Mouse (Mus musculus) testis, postnatal 10 days (tissue): ENCODE results near the gene BC049715.
"Not testable (repeated sequence)": the region's sequence is repeated elsewhere in the genome, so short reads cannot be mapped to it uniquely, and the experiment has no call there.

Experiments
- DNase-seq: peaks from one replicate; pipeline ENCODE4 v3.0.0; 2021; ENCODE audit warnings: low spot score

BC049715 gene

DNA sequence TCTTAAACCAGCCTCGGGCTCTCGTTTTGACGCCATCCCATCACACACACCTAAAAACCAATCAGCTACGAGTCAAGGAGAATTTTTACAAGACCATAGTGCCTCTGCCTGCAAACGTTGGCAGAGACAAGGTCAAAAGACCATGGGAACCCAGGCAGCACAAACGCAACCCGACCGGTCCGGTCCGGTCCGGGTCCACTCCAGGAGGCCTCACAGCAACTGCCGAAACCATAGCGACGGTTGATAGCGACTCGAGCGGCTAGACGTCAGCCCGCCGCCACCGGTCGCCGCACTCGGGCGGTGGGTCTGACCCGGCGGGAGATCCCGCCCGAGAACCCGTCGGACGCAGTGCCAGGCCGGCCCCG lies at the start of gene BC049715:
BC049715 (plus strand) TSS at position 111 of the 365 bp plus-strand sequence.
- no peak for DNase-seq

DNA sequence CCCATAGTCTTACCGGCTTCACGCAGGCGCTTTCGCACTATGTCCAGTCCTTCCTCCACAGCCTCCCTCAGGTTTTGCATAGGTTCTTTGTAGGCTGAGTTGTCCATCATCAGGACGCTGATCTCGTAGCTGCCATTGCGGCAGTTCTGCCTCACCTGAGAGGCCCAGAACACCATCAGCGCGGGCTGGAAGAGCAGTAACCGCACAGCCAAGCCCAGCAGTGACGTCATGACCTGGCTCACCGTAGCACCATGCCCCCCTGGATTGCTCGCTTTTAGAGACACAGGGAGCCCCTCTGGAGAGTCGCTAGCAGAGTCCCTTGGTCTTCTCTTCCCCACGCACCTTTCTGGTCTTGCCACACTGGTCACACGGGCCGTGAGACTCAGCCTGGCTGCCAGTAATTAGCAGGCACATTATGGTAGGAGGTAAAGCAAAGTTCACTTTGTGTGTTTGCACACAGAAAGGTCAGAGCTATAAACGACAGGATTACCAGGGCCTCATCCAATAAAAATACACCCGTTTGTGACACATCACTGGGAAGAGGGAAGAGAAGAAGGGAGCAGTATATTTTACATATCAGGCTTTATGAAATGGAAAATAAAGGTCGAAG lies 45.9 kb upstream of the BC049715 start, which contains the start of gene Gucy2c:
Gucy2c (minus strand) TSS at position 389 of the 610 bp plus-strand sequence.
- no peak for DNase-seq

DNA sequence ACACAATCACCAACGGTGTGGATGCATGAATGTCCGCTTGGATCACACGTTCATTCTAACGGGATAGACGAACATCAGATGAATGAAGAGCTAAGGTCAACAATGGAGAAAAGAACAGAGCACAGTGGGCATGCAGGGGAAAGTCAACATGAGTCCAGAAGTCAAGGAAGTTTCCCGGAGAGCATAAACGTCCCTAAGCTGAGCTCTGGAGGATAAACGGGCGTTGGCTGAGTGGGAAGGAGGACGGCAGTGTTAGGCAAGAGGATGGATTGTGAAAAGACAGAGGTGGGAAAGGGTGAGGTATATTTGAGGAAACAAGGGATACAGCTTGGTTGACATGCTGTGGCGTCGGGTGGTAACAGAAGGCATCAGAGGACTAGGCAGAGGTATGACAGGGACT lies 45.3 kb upstream of the BC049715 start:
- no peak for DNase-seq

DNA sequence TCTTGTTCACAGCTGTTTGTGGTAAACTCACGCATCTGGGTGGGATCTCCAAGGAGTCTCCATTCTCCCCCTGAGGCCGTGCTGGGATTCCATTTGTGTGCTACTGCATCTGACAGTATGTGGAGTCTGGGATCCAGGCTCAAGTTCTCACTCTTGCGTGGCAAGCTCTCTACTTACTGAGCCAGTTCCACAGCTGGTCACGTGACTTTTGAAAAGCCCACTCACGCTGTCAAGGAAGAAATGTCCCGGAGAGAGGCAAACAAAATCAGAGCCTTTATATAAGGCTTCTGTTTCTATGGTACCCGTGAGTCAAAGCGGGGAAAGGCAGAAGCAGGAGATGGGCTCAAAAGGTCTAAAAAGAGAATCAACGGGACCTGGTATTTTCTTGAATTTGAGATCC lies 44.7 kb upstream of the BC049715 start:
- no peak for DNase-seq

DNA sequence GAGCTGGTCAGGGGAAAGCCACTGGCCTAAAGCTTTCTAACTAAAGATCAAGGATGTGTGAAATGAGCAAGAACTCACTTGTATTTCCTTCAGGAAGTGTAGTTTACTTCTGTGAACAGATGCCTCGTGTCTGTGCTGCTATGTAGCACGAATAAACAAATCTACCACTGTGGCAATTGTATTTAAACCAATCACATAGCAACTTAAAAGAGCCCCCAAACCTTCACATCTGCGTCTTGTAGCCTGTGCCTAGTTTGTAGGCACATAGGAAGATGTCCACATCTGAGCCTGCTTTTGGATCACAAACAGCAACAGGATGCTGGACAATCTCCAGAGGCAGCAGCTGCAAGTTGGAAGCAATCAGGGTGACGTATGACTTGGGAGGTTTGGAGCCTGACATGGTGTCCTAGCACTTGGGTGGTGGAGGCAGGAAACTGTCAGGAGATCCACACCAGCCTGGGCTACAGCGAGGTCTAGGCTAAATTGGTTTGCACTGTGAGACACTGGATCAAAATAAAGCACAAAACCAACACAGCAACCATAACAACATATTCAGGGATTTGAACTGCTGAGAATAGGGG lies 37.9 kb upstream of the BC049715 start:
- DNase-seq: no peak

DNA sequence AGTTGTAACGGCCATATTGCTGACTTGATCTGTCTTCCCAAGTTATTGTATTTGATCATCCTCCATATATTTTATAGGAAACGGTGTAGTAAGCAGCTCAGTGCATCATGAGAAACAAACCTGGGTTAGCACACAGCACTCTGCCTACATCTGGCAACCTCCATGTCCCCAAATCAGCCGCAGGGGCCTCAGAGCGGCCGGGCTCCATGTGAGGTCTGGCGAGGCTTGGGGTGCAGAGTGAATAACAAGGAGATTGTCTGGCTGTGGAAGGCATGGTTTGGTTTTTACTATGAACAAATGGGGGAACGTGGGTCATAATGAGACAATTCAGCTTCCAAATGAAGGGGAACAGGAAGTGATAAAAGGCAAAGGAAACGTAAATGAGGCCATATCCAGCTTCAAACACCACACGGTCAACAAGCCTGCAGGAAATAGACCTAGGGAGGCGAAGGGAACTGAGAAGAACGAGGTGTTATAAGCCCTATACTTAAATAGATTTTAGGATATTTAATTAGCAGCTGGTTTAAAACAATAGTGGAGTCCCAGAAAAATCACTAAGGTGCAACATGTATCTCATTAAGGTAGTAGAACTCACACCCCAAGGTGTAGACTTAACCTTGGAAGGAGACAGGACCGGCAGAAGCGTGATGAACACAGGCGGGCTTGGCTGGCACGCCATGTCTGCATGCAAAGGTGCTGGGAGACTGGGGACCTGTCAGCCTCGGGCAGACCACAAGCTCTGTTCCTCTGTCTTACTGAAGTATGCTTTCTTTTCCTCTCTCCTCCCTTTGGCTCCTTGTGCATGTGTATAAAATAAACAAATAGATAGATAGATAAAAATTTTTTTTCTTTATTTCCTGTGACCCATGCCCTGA lies 34.3 kb upstream of the BC049715 start:
- no peak for DNase-seq

DNA sequence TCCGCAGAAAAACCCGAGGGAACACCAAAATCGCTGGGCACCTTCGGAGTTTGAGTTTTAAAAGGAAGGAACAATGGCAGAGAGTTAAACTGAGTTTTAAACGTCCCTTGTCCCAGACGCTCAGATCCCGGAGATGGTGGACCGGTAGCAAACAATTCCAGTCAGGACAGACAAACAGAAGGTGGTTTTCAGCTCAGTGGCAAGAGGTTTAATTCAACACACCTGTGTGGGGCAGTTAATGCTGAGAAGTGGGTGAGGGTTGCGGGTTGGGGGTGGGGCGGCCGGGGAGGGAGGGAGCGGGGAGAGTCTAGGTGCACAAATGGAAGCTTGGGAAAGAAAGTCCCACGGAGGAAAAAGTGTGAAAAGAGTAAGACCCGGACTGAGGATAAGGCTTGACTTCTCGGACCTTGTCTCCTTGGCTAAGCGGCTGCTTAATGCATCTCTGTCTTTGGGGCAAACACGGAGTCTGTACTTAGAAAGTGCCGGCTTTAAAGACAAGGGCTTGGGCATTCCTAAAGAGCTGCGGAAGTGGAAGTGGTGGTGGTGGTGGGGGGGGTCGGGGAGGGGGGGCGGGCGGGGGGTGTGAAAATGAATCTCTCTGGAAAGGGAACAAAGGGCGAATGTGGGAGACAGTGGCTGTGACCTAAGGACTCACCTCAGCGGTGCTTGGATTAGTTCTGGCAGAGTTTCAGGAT lies 33.4 kb upstream of the BC049715 start:
- DNase-seq: no peak

DNA sequence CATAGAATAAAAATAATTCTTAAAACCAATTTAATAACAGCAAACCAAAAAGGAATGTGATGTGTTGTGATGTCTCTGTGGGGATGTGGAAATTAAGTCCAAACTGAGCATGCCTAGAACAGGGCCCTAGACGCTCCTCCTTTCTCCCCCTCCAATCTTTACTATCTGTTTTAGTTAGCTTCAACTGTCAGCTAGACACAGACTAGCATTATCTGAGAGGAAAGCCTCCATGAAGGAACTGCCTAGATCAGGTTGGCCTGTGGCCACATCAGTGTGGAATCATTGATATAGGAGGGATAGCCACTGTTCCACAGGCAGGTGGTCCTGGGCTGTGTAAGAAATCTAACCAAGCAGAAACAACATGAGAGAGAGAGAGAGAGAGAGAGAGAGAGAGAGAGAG lies 32.3 kb upstream of the BC049715 start:
- no peak for DNase-seq

DNA sequence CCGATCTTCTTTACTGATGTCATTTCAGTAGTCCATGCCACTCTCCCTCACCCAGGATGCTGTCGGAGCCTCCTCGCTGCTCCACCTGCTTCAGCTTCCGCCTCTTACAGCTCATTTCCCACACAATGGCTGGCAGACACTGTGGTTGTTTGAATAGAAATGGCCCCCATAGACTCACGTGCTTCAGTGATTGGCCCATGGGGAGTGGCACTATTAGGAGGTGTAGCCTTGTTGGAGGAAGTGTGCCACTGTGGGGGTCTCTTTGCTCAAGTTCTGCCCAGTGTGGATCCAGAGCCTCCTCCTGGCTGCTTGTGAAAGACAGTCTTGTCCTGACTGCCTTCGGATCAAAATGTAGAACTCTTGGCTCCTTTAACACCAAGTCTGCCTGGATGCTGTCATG lies 31.6 kb upstream of the BC049715 start:
- no peak for DNase-seq

DNA sequence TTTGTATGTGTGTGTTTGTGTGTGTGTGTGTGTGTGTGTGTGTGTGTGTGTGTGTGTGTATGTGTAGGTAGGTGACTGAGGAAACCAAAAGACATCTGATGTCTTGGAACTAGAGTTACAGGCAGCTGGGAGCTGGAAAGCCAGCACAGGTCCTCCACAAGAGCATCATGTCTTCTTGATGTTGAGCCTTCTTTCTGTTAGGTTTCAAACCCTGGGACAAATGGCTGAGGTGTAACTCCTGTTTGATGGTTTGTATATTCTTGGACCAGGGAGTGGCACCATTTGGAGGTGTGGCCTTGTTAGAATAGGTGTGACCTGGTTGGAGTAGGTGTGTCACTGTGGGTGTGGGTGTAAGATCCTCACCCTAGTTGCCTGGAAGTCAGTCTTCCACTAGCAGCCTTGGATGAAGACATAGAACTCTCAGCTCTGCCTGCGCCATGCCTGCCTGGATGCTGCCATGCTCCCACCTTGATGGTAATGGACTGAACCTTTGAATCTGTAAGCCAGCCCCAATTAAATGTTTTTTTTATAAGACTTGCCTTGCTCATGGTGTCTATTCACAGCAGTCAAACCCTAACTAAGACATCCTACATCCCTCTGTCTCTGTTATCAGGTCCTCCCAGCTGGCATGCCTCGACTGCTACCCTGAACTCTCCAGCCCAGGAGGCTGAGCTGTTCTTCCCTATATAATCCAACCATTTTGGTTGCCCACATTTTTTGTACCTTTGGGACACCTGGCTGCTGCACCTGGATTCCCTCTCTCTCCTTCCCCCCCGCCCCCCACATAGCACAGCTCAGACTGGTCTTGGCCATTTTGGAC lies 29.3 kb upstream of the BC049715 start:
- not testable (repeated sequence) for DNase-seq

DNA sequence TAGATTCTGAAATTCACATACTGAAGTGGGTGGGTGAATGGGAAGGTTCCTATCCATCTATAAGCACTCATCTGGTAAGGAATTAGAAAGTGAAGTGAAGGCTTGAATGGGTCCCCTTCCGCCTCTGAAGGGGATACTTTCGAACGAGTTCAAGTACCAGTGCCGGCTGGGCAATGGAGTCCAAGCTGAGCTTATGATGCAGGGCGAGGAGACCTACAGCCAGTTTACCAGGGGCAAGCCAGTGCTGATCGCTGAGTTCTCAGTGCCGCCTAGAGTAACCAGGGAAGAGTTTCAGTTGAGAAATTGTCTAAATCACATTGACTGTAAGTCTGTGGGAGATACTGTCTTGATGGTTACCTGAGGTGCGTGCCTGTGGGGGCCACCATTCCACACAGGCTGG lies 26.7 kb upstream of the BC049715 start:
- no peak for DNase-seq

DNA sequence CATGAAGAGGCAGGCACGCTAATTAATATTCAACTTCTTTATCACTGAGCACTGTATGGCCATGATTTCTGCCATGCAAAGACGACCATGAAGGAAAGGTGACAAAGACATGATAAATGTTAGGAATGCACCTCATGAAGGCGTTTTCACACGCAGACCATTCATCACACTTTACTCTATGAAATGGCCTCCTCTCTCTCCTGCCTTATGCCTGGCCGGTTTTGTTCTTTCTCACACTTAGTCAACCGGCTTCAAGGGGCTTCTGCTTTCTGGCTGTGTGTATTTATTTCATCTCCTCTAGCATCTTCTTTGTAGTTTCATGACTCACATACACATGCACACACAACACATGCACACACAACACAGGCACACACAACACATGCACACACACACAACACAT lies 26.2 kb upstream of the BC049715 start:
- DNase-seq: no peak

DNA sequence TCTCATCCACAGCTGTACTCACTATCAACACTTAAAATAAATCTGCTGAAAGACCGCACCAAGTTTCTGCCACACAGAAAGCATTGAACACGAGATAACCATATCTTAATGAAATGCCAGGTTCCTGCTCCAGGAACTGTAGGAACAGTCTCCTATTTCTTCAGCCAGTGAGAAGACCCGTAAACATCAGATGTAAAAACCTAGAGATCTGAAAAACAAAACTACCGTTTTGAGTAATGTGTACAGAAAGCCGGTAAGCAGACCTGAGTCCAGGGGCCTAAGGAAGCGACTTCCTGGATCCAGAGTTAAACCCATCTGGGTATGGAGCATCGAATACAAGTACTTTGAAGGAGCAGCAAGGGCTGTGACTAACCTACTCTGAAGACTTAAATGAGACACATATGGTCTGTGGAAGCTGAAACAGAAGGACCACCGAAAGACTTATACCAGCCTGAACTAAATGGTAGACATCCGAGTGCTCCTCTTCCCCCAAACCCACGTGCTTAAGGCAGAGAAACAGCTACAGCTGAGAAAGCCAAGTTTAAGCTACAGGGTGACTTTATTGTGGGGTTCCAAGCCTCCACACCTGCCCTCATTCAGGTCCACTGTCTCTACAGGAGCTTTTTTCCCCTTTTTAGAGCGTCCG lies 24.2 kb upstream of the BC049715 start:
- DNase-seq: no peak

DNA sequence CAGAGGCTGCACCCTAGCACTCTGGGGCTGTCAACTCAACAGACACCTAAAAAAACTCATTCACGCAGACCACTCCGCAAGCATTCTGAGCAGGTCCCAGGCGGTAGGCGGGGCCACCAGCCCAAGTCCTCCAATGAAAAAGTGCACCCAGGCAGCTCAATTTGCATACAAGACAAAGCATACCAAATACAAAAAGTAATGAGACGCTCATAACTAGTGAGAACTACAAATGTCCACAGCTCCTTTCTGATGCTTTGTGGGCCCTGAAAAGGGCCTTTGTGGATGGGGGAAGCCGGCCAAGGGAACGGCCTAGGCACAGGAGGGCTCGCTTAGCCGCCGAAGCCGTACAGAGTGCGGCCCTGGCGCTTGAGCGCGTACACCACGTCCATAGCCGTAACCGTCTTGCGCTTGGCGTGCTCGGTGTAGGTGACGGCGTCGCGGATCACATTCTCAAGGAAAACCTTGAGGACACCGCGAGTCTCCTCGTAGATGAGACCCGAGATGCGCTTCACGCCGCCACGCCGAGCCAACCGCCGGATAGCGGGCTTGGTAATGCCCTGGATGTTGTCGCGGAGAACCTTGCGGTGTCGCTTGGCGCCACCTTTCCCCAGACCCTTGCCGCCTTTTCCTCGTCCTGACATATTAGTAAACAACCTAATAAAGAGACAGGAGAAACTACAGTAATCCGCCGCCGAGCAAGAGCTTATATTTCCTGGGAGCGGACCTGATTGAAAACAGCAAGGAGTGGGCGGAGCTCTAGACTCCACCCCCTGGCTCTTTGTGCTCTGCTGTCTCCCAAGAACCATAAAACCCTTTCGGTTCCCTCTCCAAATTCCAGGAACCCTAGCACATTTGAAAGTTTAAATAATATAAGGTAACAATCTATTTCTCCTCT lies 23.4 kb upstream of the BC049715 start, which contains the start of gene Hist4h4:
Hist4h4 (minus strand) TSS at position 677 of the 895 bp plus-strand sequence.
- peak; percentile 98 for DNase-seq

DNA sequence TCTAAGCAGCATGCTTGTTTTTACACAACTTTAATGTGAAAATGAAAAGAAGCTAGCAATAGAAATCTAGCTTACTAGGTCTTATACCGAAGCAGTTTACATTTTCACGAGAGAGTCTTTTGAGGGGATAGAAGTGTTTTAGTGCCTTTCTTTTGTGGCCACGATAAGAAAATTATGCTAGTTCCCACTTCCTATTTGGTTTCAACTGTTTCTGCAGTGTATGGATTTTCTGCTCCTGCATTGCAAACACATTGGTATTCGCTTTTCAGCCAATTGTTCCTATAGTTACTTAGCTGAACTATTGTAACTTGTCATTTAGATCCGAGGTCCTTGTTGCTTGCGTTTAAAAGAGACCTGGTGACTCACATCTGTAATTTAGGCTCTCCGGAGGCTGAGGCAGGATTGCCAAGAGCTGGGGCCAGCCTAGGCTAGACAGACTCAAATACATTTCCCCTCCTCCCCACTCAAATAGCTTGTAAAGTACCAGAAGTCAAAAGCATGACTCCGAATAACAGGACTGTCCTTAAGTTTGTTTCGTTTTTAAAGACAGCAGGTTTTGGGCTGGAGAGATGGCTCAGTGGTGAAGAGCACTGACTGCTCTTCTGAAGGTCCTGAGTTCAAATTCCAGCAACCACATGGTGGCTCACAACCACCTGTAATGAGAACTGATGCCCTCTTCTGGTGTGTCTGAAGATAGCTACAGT lies 22.6 kb upstream of the BC049715 start:
- no peak for DNase-seq

DNA sequence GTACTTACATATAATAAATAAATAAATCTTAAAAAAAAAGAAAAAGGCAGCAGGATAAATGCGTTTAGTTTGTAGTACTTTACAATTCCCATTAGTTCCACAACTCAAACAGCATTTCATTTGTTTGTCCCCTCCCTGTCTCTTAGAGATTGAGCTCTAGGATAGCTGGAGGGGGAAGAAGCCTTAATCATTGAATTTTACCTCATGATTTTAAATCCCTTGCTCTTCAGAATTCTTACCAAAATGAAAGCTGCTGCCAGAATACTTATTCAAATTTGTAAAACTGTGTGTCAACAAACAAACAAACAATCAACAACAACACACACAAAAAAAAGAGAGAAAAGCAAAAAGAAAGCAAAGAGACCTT lies 22.0 kb upstream of the BC049715 start:
- no peak for DNase-seq

DNA sequence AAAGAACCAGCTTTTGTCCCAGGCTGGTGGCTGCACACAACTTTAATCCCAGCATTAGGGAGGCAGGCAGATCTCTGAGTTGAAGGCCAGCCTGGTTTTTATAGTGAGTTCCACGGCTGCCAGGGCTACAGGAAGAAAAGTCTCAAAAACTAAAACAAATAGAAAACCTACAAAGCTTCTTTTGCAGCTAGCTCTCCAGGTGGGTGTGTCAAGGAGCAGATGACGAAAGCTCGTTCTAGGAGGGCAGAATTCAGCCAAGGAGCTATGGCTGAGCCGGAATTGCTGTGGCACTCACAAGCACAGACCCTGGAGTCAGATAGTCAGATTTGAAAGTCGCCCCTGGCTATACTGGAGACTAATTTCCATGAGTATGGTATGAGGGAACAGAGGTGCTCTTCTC lies 20.6 kb upstream of the BC049715 start:
- DNase-seq: no peak

DNA sequence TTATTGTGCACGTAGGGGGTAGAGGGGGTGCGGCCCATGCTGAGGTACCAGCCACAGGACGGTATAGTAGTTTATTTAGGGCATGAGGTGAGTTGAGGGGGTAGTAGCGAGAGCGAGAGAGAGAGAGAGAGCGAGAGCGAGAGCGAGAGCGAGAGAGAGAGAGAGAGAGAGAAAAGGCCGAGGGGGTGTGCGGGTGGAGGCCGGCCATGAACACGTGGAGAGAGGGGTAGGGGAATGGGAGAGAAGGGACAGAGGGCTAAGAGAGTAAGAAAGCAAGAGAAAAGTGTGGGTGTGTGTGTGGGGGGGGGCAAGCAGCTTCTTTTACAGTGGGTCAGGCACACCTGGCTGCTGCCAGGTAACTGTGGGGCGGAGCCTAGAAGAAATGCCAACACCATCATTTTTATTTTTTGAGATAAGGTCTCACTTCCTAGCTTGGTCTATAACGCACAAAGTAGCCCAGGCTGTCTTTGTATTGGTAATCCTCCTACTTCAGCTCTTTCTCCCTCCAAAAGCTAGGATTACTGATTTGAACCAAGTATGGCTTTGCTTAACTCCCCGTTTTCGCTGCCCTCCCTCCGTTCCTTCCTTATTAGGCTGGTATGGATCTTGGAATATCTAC lies 19.9 kb upstream of the BC049715 start:
- DNase-seq: no peak

DNA sequence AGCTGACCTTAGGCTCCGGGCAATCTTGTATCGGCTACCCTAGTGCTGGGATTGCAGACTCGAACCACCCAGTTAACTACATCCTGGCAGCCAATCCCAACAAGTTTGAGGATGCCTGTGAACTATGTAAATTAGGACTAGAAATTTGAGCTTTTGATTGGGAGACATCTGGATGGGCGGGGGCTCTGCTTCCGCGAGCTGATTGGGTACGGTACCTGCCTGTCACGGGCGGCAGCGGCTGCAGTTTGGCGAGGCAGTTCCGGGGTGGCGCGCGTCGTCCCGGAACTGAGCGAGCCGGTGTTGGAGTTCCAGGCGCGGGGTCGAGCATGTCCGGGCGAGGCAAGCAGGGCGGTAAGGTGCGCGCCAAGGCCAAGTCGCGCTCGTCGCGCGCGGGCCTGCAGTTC lies 19.4 kb upstream of the BC049715 start, which contains the start of gene H2afj:
H2afj (plus strand) TSS at position 231 of the 404 bp plus-strand sequence.
- peak; percentile 99 for DNase-seq
